In genomic region chr2:49420396-49420795, GRCm38 (mm10) we compare ENCODE assay signal across 5 mouse cellular contexts.
"Had no signal": no experiment of that assay in that cellular context is flagged by ENCODE, and none has a peak within 500 bp of the region (broad histone marks: within the 10 kb centered on the region; RNA-seq: fewer than 3 reads in every experiment).

No protein-coding gene starts in this region.

- DNase-seq: kidney, adult 2 months; kidney, postnatal 14 days; lung, postnatal 14 days; right cerebral cortex, postnatal 14 days; thymus, postnatal 4 days had no signal
